Comparison of ENCODE assay signal across 8 mouse cellular contexts in genomic region chr13:74493911-74494679, GRCm38 (mm10). TPM values are rescaled to one million over a fixed set of nuclear protein-coding genes. Genes with fewer than 3 reads are reported as not detected.
DNase-seq lines count a peak whose midpoint lies in the region; ATAC-seq lines count a peak whose summit lies in the region.

Zfp825 (minus strand) TSS chr13:74493992.

- peak within 1 kb of the TSS; percentile 91 for H3K27ac ChIP-seq in hindbrain, embryonic 15.5 days (replicated peaks)

- no peaks in the 10 kb centered on the region for H3K27me3 ChIP-seq in hindbrain, embryonic 15.5 days

- DNase-seq in T-cell, adult 2 months (ENCODE audit: low spot score), result peak; percentile 86
- peak; percentile 61 to 63 for DNase-seq in cerebellum, postnatal 36 days
- DNase-seq in frontal cortex, postnatal 36 days (ENCODE audit: low spot score in 2 of 2), result peak; percentile 62 to 80
- peak; percentile 51 for DNase-seq in left cerebral cortex, adult 11 months (ENCODE audit: low spot score)
- peak; percentile 77 to 85 for DNase-seq in lung, postnatal 4 days
- peak; percentile 36 for DNase-seq in retina, postnatal 7 days (ENCODE audit: low read depth, low spot score)
- DNase-seq in urinary bladder, adult 2 months (ENCODE audit: low spot score), result peak; percentile 29

- peaks cover 16% of the 10 kb centered on the region for H3K4me1 ChIP-seq in hindbrain, embryonic 15.5 days (replicated peaks)

- H3K36me3 ChIP-seq in hindbrain, embryonic 15.5 days, result no peaks in the 10 kb centered on the region

- ATAC-seq in hindbrain, embryonic 15.5 days (ENCODE audit: low FRiP score, low read depth), result peak; percentile 100

- H3K9ac ChIP-seq in hindbrain, embryonic 15.5 days, result peak within 1 kb of the TSS; percentile 91

- 0% methylated on average over 23 of the region's 23 CpGs for WGBS in hindbrain, embryonic 15.5 days

- peak within 1 kb of the TSS; percentile 97 for H3K4me2 ChIP-seq in hindbrain, embryonic 15.5 days

- H3K9me3 ChIP-seq in hindbrain, embryonic 15.5 days, result no peaks in the 10 kb centered on the region

- H3K4me3 ChIP-seq in hindbrain, embryonic 15.5 days, result peak within 1 kb of the TSS; percentile 73

RNA-seq across cellular contexts. Expression of gene Zfp825, which starts in this region (rescaled TPM):
- 14.5 and 15.8 TPM in 2 replicates for polyA plus RNA-seq in hindbrain, embryonic 15.5 days (2015; fragmentation: Nextera tagmentation; extraction: Ambion mirVana)
- 10.4 and 11.8 TPM in 2 replicates for polyA plus RNA-seq in urinary bladder, adult 2 months (2012; rRNA removed)

Comparison
In these comparisons a context has a peak if more than half of its experiments do, and no peak if none do; other contexts are left out.
1. Peak in every context shown above with its lines: DNase-seq, ATAC-seq, H3K4me3 ChIP-seq and H3K27ac ChIP-seq.
2. DNase-seq: peak in every context shown above with its lines; median percentile 86 in T-cell, adult 2 months; 81 in lung, postnatal 4 days; 71 in frontal cortex, postnatal 36 days; 62 in cerebellum, postnatal 36 days; 51 in left cerebral cortex, adult 11 months; 36 in retina, postnatal 7 days; 29 in urinary bladder, adult 2 months.